Mouse (Mus musculus) spleen, adult 18-20 months (tissue): Measurements from ENCODE around the gene Pear1.
A peak's percentile ranks its signal among the peaks of the same experiment; 100 is the strongest.

Experiments used
- DNase-seq, 2 experiments: peaks; one replicate each; pipeline ENCODE4 v3.0.0; 2022; ENCODE audit warnings: mixed read lengths in 2 of 2

Pear1 gene

GRCm38 (mm10) chr3:87765091-87765490 is 59.0 kb downstream of the Pear1 start:
- peak; percentile 65 to 67 for DNase-seq

GRCm38 (mm10) chr3:87764506-87764905 is 59.6 kb downstream of the Pear1 start:
- peak in 1 of 2 experiments; percentile 9 for DNase-seq

GRCm38 (mm10) chr3:87763683-87764289 is 60.3 kb downstream of the Pear1 start:
- DNase-seq: peak; percentile 27 to 38

DNA sequence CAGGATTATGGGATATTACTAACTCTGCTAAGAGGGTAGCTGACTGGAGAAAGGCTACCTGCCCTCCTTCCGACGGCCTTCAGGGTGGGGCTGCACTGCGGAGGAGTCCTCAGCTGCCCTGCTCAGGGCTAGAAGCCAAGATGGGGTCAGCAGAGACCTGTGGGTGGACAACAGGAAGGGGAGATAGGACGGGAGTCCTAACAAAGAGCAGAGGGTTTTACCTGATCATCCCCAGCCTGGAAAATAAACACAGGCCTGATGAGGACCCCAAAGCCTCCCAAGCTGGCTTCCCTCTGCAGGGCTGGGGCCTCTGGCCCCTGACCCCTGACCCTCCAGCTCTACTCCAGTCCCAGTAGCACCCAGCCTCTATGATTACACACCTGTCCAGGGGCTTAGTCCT is 60.9 kb downstream of the Pear1 start:
- no peak for DNase-seq

DNA sequence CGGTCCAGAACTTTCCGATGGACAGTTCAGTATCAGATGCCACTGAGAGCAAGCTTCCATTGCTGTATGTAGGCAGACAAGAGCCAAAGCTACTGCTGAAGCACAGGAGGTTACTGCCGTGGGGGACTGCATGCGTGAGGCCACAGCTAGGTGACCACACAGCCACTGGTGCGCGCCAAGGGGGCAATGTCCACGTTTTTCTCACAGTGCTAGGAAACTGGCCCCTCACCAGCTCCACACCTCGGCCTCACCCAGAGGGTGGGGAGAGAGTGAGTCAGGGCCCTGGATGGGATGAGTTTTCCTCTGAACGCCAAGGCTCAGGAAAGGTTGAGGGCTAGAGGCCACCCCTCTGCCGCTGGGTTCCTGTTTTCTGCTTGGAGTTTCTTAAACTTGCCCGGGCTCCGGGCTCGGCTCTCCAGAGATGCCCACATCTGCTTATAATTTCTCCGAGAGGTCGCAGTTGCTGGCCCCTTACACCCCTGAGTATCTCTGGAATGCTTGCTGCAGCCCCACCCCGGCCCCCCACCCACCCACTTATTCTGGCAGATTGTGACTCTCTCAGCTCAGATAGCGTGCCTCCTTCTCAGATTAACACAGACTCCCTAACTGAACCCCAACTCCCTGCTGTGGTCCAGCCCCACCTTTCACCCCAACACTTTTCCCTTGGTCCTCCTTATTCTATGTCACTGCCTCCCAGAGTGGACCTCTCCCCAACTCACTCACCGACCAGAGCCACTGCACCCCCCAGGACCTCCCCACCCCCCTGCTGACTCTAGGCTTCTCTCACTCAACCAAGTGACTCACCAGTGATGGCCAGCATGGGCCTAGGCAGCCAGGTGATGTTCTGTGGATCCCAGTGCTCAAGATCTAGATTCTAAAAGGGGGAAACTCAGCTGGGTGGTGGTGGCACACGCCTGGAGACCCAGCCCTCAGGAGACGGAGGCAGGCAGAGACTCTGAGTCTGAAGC is 62.4 kb downstream of the Pear1 start:
- no peak for DNase-seq

DNA sequence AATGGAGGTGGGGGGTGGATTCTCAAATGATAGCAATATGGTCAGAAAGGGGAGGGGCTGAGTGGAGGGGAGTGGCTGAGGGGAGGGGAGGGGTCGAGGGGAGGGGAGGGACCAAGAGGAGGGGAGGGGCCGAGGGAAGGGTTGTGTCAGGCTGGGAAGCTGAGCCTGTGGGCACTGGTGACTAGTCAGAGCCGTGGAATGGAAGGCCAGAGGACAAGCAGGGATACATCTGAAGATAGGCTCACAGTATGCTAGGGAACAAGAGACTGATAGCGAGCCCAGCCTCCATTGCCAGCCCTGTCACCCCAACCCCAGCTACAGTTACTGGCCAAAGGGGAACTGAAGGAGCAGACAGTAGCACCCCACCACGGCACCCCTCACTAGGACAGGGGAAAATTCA is 65.5 kb downstream of the Pear1 start:
- no peak for DNase-seq

- no peak for DNase-seq
Measured at GRCm38 (mm10) chr3:87756488-87756887, 67.6 kb downstream of the Pear1 start.

GRCm38 (mm10) chr3:87755964-87756363 is 68.1 kb downstream of the Pear1 start:
- DNase-seq: peak; percentile 66 to 88

GRCm38 (mm10) chr3:87753829-87754228 is 70.3 kb downstream of the Pear1 start:
- DNase-seq: no peak

- no peak for DNase-seq
Measured at GRCm38 (mm10) chr3:87752567-87752966, 71.5 kb downstream of the Pear1 start.

DNA sequence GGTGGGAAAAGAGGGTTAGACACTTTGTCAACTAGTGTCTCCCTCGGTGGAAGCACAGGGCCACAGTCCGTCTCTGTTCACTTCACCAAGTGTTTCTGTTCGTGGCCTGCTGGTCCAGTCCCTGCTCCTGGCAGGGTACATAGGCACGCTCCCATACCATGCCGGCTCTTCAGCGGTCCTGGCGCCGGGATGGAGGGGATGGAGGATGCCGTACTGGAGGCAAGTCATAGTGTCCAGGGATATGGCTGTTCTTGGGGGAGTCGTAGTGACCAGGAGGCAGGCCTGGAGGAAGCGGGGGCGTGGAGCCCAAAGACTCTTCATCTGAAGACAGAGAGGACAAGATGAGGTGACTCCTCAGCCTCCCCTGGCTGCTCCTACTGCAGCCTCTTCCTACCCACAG is 74.1 kb downstream of the Pear1 start:
- no peak for DNase-seq

GRCm38 (mm10) chr3:87749036-87749435 is 75.1 kb downstream of the Pear1 start:
- peak in 1 of 2 experiments; percentile 54 for DNase-seq

DNA sequence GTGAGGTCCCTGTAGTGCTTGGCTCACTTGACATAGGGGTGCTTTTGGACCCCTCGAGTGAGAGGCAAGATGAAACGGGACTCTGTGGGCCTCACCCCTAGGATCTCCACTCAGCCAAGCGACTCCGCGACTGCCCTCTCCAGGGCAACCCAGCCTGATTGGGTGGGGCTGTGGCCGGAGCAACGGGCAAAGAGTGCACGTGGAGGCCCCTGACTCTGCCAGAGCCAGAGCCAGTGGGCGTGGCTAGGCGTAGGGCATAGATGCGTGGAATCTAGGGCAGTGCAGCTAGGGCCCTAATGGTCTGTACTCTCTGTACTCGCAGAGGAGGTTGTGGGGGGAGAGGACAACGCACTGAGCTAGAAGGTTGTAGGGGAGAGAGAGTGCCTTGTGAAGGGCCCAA is 75.7 kb downstream of the Pear1 start, which contains the start of gene Lrrc71:
Gene Lrrc71 (minus strand): TSS at position 195 of the 400 bp plus-strand sequence.
- DNase-seq: no peak

DNA sequence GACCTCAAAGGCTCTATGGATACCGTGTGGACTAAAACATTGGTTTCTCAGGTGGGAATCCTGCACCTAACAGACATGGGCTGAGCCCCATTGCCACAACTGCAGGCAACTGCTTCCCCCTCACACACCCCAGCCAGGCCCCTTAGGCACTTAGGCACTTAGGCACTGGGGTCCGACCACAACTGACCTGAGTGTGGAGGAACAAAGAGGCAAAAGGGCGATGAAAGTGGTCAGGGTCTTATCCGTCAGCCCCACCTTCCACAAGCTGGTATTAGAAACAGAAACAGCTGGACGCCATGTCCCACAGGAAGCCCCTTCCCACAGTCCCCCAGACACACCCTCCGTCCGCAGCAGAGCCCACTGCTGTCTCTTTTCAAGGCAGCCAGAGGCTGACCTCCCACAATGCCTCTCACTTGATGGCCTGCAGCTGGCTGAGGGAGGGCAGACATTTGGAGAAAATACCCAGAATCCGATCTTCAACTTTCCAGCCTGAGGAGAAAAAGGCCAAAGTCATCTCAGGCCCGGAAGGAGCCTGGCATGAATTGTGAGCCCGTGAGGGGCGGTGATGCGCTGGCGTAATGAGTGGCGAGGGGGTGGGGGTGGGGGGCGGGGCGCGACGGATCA is 79.0 kb downstream of the Pear1 start:
- no peak for DNase-seq

- DNase-seq: no peak
Measured at GRCm38 (mm10) chr3:87743927-87744326, 80.2 kb downstream of the Pear1 start.

DNA sequence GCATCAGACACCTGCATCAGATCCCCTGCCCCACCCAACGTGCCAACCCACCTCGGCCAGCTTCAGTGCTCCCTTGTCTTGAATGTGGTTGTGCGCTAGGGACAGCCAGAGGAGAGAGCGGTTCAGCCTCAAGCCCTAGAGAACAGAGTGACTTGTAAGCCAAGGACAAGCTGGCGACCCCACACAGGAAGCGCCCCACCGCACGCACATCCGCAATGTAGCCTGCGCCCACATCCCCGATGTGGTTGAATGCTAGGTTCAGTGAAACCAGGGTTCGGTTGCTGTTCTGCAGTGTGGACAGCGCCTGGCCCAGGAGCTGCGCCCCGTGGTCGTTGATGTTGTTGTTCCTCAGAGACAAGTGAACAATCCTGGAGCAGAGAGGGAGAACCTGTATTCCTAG is 81.4 kb downstream of the Pear1 start:
- peak; percentile 37 to 39 for DNase-seq

DNA sequence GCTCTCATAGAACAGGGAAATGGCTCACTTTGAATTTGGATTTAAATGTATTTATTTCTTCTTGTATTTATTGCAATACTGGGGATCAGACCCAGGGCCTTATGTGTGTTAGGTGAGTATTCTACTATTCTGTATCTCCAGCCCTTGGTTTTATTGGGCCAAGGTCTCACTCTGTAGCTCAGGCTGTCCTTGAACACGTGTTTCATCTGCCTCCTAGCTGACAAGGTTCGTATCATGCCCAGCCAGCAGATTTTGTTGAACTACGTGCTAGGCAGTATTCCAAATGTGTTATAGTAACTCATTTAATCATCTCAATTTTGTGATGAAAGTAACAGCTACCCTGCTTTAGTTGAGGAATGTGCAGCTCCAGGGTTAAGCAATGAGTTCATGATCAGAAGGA is 82.1 kb downstream of the Pear1 start:
- no peak for DNase-seq

GRCm38 (mm10) chr3:87738906-87739305 is 85.2 kb downstream of the Pear1 start:
- no peak for DNase-seq

DNA sequence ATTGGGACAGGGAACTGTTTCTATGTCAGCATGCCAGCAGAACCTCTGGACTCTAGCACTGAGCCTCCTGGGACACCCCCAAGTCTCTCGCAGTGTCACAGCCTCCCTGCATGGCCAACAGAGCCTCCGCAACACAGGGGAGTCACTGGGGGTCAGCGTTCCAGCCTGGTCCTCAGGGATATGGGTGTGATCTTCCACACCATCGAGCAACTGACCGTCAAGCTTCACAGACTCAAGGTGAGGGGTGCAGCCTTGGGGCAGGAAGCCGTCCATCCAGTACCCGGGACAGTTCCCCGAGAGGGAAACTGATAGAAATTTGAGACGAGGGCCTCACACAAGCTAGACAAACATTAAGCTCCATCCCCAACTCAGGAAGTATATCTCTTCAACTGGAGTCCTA is 88.8 kb downstream of the Pear1 start:
- DNase-seq: no peak

DNA sequence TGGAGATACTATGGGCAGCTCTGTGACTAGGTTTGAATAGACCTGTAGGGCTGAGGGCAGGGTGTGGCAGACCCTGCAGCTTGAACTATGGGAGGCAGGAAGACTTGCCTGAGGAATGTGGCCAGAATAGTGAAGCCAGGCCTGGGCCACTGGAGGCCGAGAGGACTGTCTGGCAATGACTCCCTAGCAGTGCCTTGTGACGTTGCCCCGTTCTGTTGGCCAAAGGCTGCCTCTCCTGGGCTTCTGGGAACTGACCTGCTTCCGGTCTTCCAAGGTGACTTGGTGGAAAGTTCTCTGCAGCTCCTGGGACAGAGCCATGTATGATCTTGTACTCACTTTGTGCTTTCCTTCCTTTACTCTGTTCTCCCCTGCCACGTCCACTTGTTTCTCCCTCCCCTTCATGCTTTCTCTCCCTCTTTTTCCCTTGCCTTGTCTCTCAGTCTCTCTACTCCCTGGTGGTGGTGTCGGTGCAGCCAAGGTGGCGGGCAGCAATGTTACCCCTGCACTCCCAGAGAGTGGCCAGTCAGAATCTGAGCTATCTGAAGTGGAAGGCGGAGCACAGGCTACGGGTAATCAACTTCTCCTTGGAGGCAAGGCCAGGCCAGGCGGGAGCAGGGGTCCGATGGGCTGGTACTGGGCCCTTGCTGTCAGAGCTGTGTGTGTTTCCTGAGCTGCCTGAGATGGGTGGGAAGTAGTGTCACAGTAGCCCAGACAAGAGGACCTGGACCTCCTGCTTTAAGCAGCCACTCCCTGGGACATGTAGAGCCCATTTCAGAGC is 89.9 kb downstream of the Pear1 start:
- no peak for DNase-seq

DNA sequence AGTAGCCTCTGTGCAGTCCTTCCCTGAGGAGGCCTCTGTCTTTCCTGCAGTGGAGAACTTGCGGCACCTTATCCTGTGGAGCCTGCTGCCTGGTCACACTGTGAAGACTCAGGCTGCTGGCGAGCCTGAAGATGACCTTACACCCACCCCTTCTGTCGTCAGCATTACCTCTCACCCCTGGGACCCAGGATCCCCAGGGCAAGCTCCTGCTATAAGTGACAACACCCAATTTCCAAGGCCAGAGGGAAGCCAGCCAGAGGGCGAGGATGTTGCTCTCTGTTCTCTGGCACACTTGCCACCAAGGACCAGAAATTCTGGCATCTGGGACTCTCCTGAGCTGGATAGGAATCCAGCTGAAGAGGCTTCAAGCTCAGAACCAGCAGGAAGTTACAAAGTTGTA is 91.0 kb downstream of the Pear1 start:
- no peak for DNase-seq

- DNase-seq: no peak
Measured at GRCm38 (mm10) chr3:87728696-87729095, 95.4 kb downstream of the Pear1 start.

DNA sequence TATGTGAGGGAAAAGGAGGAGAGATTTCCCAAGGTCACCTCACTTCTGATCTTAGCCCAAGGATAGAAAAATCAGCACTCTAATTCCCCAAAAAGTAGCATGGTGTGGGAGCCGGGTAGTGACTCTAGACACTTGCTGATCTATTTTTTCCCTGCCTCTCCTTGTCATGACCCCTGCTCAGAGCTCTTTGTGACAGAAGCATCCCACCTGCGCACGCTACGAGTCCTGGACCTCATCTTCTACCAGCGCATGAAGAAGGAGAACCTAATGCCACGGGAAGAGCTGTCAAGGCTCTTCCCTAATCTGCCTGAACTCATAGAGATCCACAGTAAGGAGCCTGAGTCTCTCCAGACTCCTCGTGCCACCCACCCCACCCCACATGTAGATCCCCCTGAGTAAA is 97.9 kb downstream of the Pear1 start:
- DNase-seq: no peak
